Mouse (Mus musculus) CH12.LX (cell line): ENCODE data around the gene Tmem125. TPM values are rescaled to one million over a fixed set of nuclear protein-coding genes. Genes with fewer than 3 reads are reported as not detected.

Experiments used
- DNase-seq: peaks from one replicate; pipeline ENCODE4 v3.0.0-alpha.2; 2013; ENCODE audit errors: extremely low read depth
- H3K27ac ChIP-seq: 2 replicates; pipeline ENCODE4 v1.5.1; 2012; ENCODE audit warnings: low read depth, mild to moderate bottlenecking, control low read depth, moderate library complexity; ENCODE audit not compliant: insufficient read depth
- H3K27me3 ChIP-seq: replicated peaks from 2 replicates; pipeline ENCODE3; 2012; ENCODE audit warnings: inconsistent platforms
- H3K36me3 ChIP-seq, 2 experiments: replicated peaks in 1 of 2; 2 replicates each; pipeline versions ENCODE3 to v1.6.1; 2012; ENCODE audit warnings: inconsistent platforms in 1 of 2, low read length in 1 of 2, mild to moderate bottlenecking in 1 of 2, mixed read lengths in 1 of 2, moderate library complexity in 1 of 2; ENCODE audit not compliant: control insufficient read depth in 1 of 2, insufficient read depth in 1 of 2
- H3K4me1 ChIP-seq, 2 experiments: 2 replicates each; pipeline ENCODE4 v1.6.1; 2012; ENCODE audit warnings: inconsistent platforms in 1 of 2, moderate library complexity in 1 of 2; ENCODE audit not compliant: insufficient read depth in 2 of 2, control insufficient read depth in 1 of 2
- H3K4me2 ChIP-seq: 2 replicates; pipeline ENCODE4 v1.6.1; 2012; ENCODE audit warnings: low read depth, mild to moderate bottlenecking, control low read depth; ENCODE audit not compliant: poor library complexity, insufficient read depth, severe bottlenecking
- H3K4me3 ChIP-seq, 3 experiments: fragments of 150-350 bp in 1 of 3; sonication (generic) in 1 of 3; replicated peaks in 1 of 3; 2 replicates each; pipeline versions ENCODE3 to v1.5.1; 2011 to 2012; ENCODE audit warnings: low read depth in 2 of 3, low read length in 2 of 3, mild to moderate bottlenecking in 2 of 3, moderate library complexity in 2 of 3, control low read depth in 1 of 3, improper control_type of control experiment in 1 of 3, inconsistent platforms in 1 of 3, mixed read lengths in 1 of 3; ENCODE audit not compliant: poor library complexity in 1 of 3
- H3K79me2 ChIP-seq: replicated peaks from 2 replicates; pipeline ENCODE4 v1.6.1; 2012; ENCODE audit warnings: mild to moderate bottlenecking, moderate library complexity; ENCODE audit not compliant: control insufficient read depth, poor library complexity, insufficient read depth, severe bottlenecking; ENCODE audit errors: extremely low read depth
- H3K9ac ChIP-seq: 2 replicates; pipeline ENCODE4 v1.6.1; 2012; ENCODE audit warnings: low read depth, mild to moderate bottlenecking, control low read depth, moderate library complexity; ENCODE audit not compliant: insufficient read depth
- H3K9me3 ChIP-seq: replicated peaks from 2 replicates; pipeline ENCODE3; 2012; ENCODE audit warnings: low read length, inconsistent platforms, mixed read lengths
- BHLHE40 ChIP-seq: IDR thresholded peaks from 2 replicates; pipeline ENCODE4 v1.6.1; 2011; ENCODE audit warnings: mild to moderate bottlenecking, low read depth, low read length, improper control_type of control experiment
- CTCF ChIP-seq, 2 experiments: IDR thresholded peaks in 1 of 2; conservative IDR thresholded peaks in 1 of 2; 2 replicates each; pipeline ENCODE4 v1.5.1; 2011 to 2012; ENCODE audit warnings: low read depth in 2 of 2, low read length in 2 of 2, improper control_type of control experiment in 1 of 2, inconsistent platforms in 1 of 2, mild to moderate bottlenecking in 1 of 2, moderate library complexity in 1 of 2
- E2F4 ChIP-seq: IDR thresholded peaks from 2 replicates; pipeline ENCODE4 v1.6.1; 2011; ENCODE audit warnings: low read depth, low read length, improper control_type of control experiment; ENCODE audit not compliant: insufficient replicate concordance
- ELF1 ChIP-seq: IDR thresholded peaks from 2 replicates; pipeline ENCODE4 v1.6.1; 2014; ENCODE audit warnings: low read depth, mild to moderate bottlenecking, inconsistent platforms, low read length, improper control_type of control experiment
- EP300 ChIP-seq: IDR thresholded peaks from 2 replicates; pipeline ENCODE4 v1.6.1; 2011; ENCODE audit warnings: low read length, improper control_type of control experiment
- ETS1 ChIP-seq: conservative IDR thresholded peaks from 2 replicates; pipeline ENCODE4 v1.6.1; 2012; ENCODE audit warnings: low read depth, mild to moderate bottlenecking, inconsistent platforms, low read length, improper control_type of control experiment, moderate library complexity
- GABPA ChIP-seq: IDR thresholded peaks from 2 replicates; pipeline ENCODE4 v1.6.1; 2012; ENCODE audit warnings: low read depth, low read length, improper control_type of control experiment, inconsistent platforms; ENCODE audit not compliant: insufficient replicate concordance
- HCFC1 ChIP-seq: IDR thresholded peaks from 2 replicates; pipeline ENCODE4 v1.6.1; 2012; ENCODE audit warnings: low read depth, mild to moderate bottlenecking, inconsistent platforms, low read length, improper control_type of control experiment
- IRF4 ChIP-seq: IDR thresholded peaks from 2 replicates; pipeline ENCODE4 v1.6.1; 2014; ENCODE audit warnings: low read depth, mild to moderate bottlenecking, inconsistent platforms, low read length, improper control_type of control experiment
- JUN ChIP-seq: IDR thresholded peaks from 2 replicates; pipeline ENCODE4 v1.6.1; 2011; ENCODE audit warnings: low read depth, mild to moderate bottlenecking, low read length, improper control_type of control experiment, moderate library complexity; ENCODE audit not compliant: insufficient read depth
- JUND ChIP-seq: conservative IDR thresholded peaks from 2 replicates; pipeline ENCODE4 v1.6.1; 2011; ENCODE audit warnings: low read depth, low read length, improper control_type of control experiment
- KAT2A ChIP-seq: IDR thresholded peaks from 2 replicates; pipeline ENCODE4 v1.6.1; 2012; ENCODE audit warnings: low read length, improper control_type of control experiment, inconsistent platforms; ENCODE audit not compliant: insufficient replicate concordance
- MAX ChIP-seq: IDR thresholded peaks from 2 replicates; pipeline ENCODE4 v1.6.1; 2011; ENCODE audit warnings: low read length, improper control_type of control experiment
- MAZ ChIP-seq: IDR thresholded peaks from 2 replicates; pipeline ENCODE4 v1.6.1; 2012; ENCODE audit warnings: low read depth, mild to moderate bottlenecking, inconsistent platforms, low read length, improper control_type of control experiment, moderate library complexity
- MEF2A ChIP-seq: IDR thresholded peaks from 2 replicates; pipeline ENCODE4 v1.6.1; 2014; ENCODE audit warnings: low read depth, mild to moderate bottlenecking, inconsistent platforms, low read length, improper control_type of control experiment, borderline replicate concordance
- MXI1 ChIP-seq: IDR thresholded peaks from 2 replicates; pipeline ENCODE4 v1.6.1; 2011; ENCODE audit warnings: mild to moderate bottlenecking, low read depth, low read length, improper control_type of control experiment
- MYC ChIP-seq: IDR thresholded peaks from 2 replicates; pipeline ENCODE4 v1.6.1; 2011; ENCODE audit warnings: low read depth, mild to moderate bottlenecking, improper control_type of control experiment, low read length
- NELFE ChIP-seq: IDR thresholded peaks from 2 replicates; pipeline ENCODE4 v1.6.1; 2011; ENCODE audit warnings: low read depth, low read length, improper control_type of control experiment
- POLR2A ChIP-seq: IDR thresholded peaks from 2 replicates; pipeline ENCODE4 v1.6.1; 2011; ENCODE audit warnings: low read depth, mild to moderate bottlenecking, improper control_type of control experiment, low read length
- POLR2AphosphoS2 ChIP-seq: IDR thresholded peaks from 2 replicates; pipeline ENCODE4 v1.6.1; 2011; ENCODE audit warnings: low read depth, low read length, improper control_type of control experiment
- RAD21 ChIP-seq: IDR thresholded peaks from 2 replicates; pipeline ENCODE4 v1.6.1; 2011; ENCODE audit warnings: low read depth, mild to moderate bottlenecking, low read length, improper control_type of control experiment, moderate library complexity
- SMC3 ChIP-seq: IDR thresholded peaks from 2 replicates; pipeline ENCODE4 v1.6.1; 2011; ENCODE audit warnings: low read depth, low read length, improper control_type of control experiment
- TCF12 ChIP-seq: IDR thresholded peaks from 2 replicates; pipeline ENCODE4 v1.6.1; 2014; ENCODE audit warnings: low read depth, mild to moderate bottlenecking, inconsistent platforms, low read length, improper control_type of control experiment
- UBTF ChIP-seq: IDR thresholded peaks from 2 replicates; pipeline ENCODE4 v1.6.1; 2012; ENCODE audit warnings: low read depth, mild to moderate bottlenecking, inconsistent platforms, low read length, improper control_type of control experiment, moderate library complexity
- USF1 ChIP-seq: IDR thresholded peaks from 2 replicates; pipeline ENCODE4 v1.6.1; 2014; ENCODE audit warnings: low read depth, mild to moderate bottlenecking, inconsistent platforms, low read length, improper control_type of control experiment
- ZC3H11A ChIP-seq: IDR thresholded peaks from 2 replicates; pipeline ENCODE4 v1.6.1; 2012; ENCODE audit warnings: low read depth, mild to moderate bottlenecking, inconsistent platforms, low read length, improper control_type of control experiment
- ZKSCAN1 ChIP-seq: IDR thresholded peaks from 2 replicates; pipeline ENCODE4 v1.6.1; 2012; ENCODE audit warnings: low read depth, inconsistent platforms, low read length, improper control_type of control experiment, borderline replicate concordance
- ZMIZ1 ChIP-seq: IDR thresholded peaks from 2 replicates; pipeline ENCODE4 v1.6.1; 2012; ENCODE audit warnings: low read depth, mild to moderate bottlenecking, inconsistent platforms, low read length, improper control_type of control experiment
- ZNF384 ChIP-seq: IDR thresholded peaks from 2 replicates; pipeline ENCODE4 v1.6.1; 2012; ENCODE audit warnings: low read depth, low read length, improper control_type of control experiment, inconsistent platforms
- dilution Hi-C: fragments of 300-500 bp; cut with MboI; formaldehyde crosslinking; loops from 2 replicates; pipeline ENCODE4 v1.14.3; 2020; ENCODE audit warnings: low sequenced_read_pairs; ENCODE audit not compliant: extremely low pct_unique_long_range_greater_than_20kb, extremely low pct_ligation_motif_present
- in situ Hi-C: fragments of 300-500 bp; cut with MboI; formaldehyde crosslinking; loops from 3 replicates; pipeline ENCODE4 v1.14.3; 2019; ENCODE audit warnings: low sequenced_read_pairs, low pct_ligation_motif_present, low pct_unique_long_range_greater_than_20kb, mixed read lengths
- polyA plus RNA-seq: library from polyadenylated mRNA; unstranded; fragments of >175 nt; gene quantifications from 2 replicates; pipeline ENCODE4 v1.2.1, GENCODE M21; 2012; ENCODE audit warnings: low read depth; ENCODE audit not compliant: insufficient read length
- total RNA-seq, 2 experiments: library from RNA; depleted of rRNA; stranded (reverse); fragments of 300-350 nt in 1 of 2; fragments of >200 nt in 1 of 2; gene quantifications; 2 replicates each; pipeline ENCODE4 v1.2.3; 2012 to 2014

The Tmem125 gene
- total and polyA plus RNA-seq, 3 experiments: not detected

DNA sequence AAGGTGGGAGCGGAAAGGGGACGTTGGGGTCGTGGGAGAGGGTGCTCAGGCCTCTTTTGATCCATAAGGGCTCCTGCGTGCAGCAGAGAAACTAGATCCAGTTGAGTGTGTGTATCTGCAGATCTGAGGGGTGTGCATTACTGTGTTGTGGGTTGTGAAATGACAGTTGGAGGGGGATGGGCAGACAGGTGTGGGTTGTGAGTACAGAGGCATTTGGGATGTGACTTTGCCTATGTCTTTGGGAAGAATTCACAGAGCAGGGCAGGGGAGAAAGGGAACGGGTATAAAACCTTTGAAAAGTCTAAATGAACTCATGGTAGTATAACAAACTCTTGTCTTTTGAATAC is 16.5 kb downstream of the Tmem125 start:
- dilution Hi-C loops: no loop called here
- no peak for DNase-seq
- no peak overlapping the region for H3K4me2 ChIP-seq

DNA sequence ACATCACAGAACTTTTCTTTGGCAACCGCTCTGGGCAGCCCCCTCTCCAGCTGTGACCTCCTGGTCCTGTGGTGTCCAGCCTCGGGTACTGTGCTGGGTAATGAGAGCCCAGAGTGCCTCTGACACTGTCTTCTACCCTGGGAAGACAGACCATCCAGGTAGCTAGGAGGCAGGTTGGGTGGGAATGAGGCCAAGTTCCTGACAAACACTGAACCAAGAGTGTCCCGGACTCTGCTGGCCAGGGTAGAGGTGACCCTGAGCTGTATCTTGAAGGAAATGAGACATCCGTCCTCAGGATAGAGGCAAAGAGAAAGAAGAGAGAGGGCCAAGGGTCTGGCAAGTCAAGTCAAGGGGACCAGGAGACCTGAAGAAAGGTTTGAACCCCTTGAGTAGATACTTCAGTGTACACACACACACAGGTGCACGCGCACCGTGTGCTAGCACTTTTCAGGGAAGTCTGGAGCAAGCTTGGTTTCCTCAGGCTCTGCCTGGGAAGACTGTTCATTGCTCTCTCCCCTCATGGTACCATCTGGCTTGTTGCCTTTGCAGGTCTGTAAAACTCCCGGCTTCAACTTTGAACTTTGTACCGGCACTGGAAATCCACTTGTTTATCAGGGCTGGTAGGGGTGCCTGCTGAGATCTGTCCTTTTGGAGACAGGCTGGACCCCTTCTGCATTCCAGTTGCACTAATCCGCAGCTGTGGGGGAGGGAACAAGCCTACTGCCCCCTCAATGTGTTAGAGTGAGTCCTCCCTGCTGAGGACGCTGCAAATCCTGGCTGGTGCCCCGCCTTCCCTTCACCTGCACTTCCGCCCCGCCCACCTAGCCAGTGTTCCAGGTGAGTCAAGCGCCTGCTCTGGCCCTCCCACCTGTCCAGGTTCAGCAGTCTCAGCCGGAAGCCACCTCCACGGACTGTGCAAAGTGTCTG is 17.2 kb downstream of the Tmem125 start, which contains the start of gene 2610528J11Rik:
TSS of gene 2610528J11Rik (plus strand) at position 592 of the 927 bp plus-strand sequence.
- in situ Hi-C loops: no loop called here

More for the DNA sequence above, 16.5 kb downstream of the Tmem125 start:
- Histone ChIP-seq H3K9ac (no peak overlapping the region), H3K27me3 (peaks cover 92% of the 10 kb centered on the region), H3K4me1 (no peaks in the 10 kb centered on the region), H3K4me3 (no peak overlapping the region), H3K27ac (no peak overlapping the region), H3K9me3 (no peaks in the 10 kb centered on the region), H3K79me2 (no peaks in the 10 kb centered on the region), H3K36me3 (no peaks in the 10 kb centered on the region)
- in situ Hi-C loops: no loop called here
- TF ChIP-seq JUND (no peak), MEF2A (no peak), IRF4 (no peak), ZNF384 (no peak), UBTF (no peak), USF1 (no peak), HCFC1 (no peak), POLR2AphosphoS2 (no peak), ZC3H11A (no peak), EP300 (no peak), ZKSCAN1 (no peak), CTCF (conservative IDR thresholded peaks at IDR 0.05 in 1 of 2, IDR thresholded peaks at IDR 0.05 in 1 of 2; ENCODE audit: low read depth in 2 of 2, low read length in 2 of 2) (no peak), SMC3 (no peak), MAZ (no peak), NELFE (no peak)

More for the DNA sequence above, 17.2 kb downstream of the Tmem125 start, which contains the start of gene 2610528J11Rik:
- peaks cover 92% of the 10 kb centered on the region for H3K27me3 ChIP-seq
- no peak within 1 kb of the TSS for H3K9ac ChIP-seq
- no peak within 1 kb of the TSS for H3K27ac ChIP-seq
- no peak within 1 kb of the TSS for H3K4me2 ChIP-seq
- H3K79me2 ChIP-seq: no peaks in the 10 kb centered on the region
- no peaks in the 10 kb centered on the region for H3K9me3 ChIP-seq
- dilution Hi-C loops: no loop called here
- no peaks in the 10 kb centered on the region for H3K4me1 ChIP-seq
- H3K36me3 ChIP-seq: no peaks in the 10 kb centered on the region
- no peak for DNase-seq
- TF ChIP-seq GABPA (no peak), ZKSCAN1 (no peak), MXI1 (no peak), TCF12 (no peak), E2F4 (no peak), KAT2A (no peak), USF1 (no peak), ETS1 (no peak), MAX (no peak), RAD21 (no peak), MYC (no peak), POLR2A (no peak), JUN (no peak), BHLHE40 (no peak), ELF1 (no peak), EP300 (no peak), NELFE (no peak), ZMIZ1 (no peak)
- no peak within 1 kb of the TSS for H3K4me3 ChIP-seq
